Mouse (Mus musculus) CH12.LX (cell line): Measurements from ENCODE around the gene E030018B13Rik. TPM values are rescaled to one million over a fixed set of nuclear protein-coding genes. Genes with fewer than 3 reads are reported as not detected.

Source experiments
- DNase-seq: peaks from one replicate; pipeline ENCODE4 v3.0.0-alpha.2; 2013; ENCODE audit errors: extremely low read depth
- H3K27ac ChIP-seq: 2 replicates; pipeline ENCODE4 v1.5.1; 2012; ENCODE audit warnings: low read depth, mild to moderate bottlenecking, control low read depth, moderate library complexity; ENCODE audit not compliant: insufficient read depth
- H3K27me3 ChIP-seq: replicated peaks from 2 replicates; pipeline ENCODE3; 2012; ENCODE audit warnings: inconsistent platforms
- H3K36me3 ChIP-seq, 2 experiments: replicated peaks in 1 of 2; 2 replicates each; pipeline versions ENCODE3 to v1.6.1; 2012; ENCODE audit warnings: inconsistent platforms in 1 of 2, low read length in 1 of 2, mild to moderate bottlenecking in 1 of 2, mixed read lengths in 1 of 2, moderate library complexity in 1 of 2; ENCODE audit not compliant: control insufficient read depth in 1 of 2, insufficient read depth in 1 of 2
- H3K4me1 ChIP-seq, 2 experiments: 2 replicates each; pipeline ENCODE4 v1.6.1; 2012; ENCODE audit warnings: inconsistent platforms in 1 of 2, moderate library complexity in 1 of 2; ENCODE audit not compliant: insufficient read depth in 2 of 2, control insufficient read depth in 1 of 2
- H3K4me2 ChIP-seq: 2 replicates; pipeline ENCODE4 v1.6.1; 2012; ENCODE audit warnings: low read depth, mild to moderate bottlenecking, control low read depth; ENCODE audit not compliant: poor library complexity, insufficient read depth, severe bottlenecking
- H3K4me3 ChIP-seq, 3 experiments: fragments of 150-350 bp in 1 of 3; sonication (generic) in 1 of 3; replicated peaks in 1 of 3; 2 replicates each; pipeline versions ENCODE3 to v1.5.1; 2011 to 2012; ENCODE audit warnings: low read depth in 2 of 3, low read length in 2 of 3, mild to moderate bottlenecking in 2 of 3, moderate library complexity in 2 of 3, control low read depth in 1 of 3, improper control_type of control experiment in 1 of 3, inconsistent platforms in 1 of 3, mixed read lengths in 1 of 3; ENCODE audit not compliant: poor library complexity in 1 of 3
- H3K79me2 ChIP-seq: replicated peaks from 2 replicates; pipeline ENCODE4 v1.6.1; 2012; ENCODE audit warnings: mild to moderate bottlenecking, moderate library complexity; ENCODE audit not compliant: control insufficient read depth, poor library complexity, insufficient read depth, severe bottlenecking; ENCODE audit errors: extremely low read depth
- H3K9ac ChIP-seq: 2 replicates; pipeline ENCODE4 v1.6.1; 2012; ENCODE audit warnings: low read depth, mild to moderate bottlenecking, control low read depth, moderate library complexity; ENCODE audit not compliant: insufficient read depth
- H3K9me3 ChIP-seq: replicated peaks from 2 replicates; pipeline ENCODE3; 2012; ENCODE audit warnings: low read length, inconsistent platforms, mixed read lengths
- BHLHE40 ChIP-seq: IDR thresholded peaks from 2 replicates; pipeline ENCODE4 v1.6.1; 2011; ENCODE audit warnings: mild to moderate bottlenecking, low read depth, low read length, improper control_type of control experiment
- CTCF ChIP-seq, 2 experiments: IDR thresholded peaks in 1 of 2; conservative IDR thresholded peaks in 1 of 2; 2 replicates each; pipeline ENCODE4 v1.5.1; 2011 to 2012; ENCODE audit warnings: low read depth in 2 of 2, low read length in 2 of 2, improper control_type of control experiment in 1 of 2, inconsistent platforms in 1 of 2, mild to moderate bottlenecking in 1 of 2, moderate library complexity in 1 of 2
- E2F4 ChIP-seq: IDR thresholded peaks from 2 replicates; pipeline ENCODE4 v1.6.1; 2011; ENCODE audit warnings: low read depth, low read length, improper control_type of control experiment; ENCODE audit not compliant: insufficient replicate concordance
- ELF1 ChIP-seq: IDR thresholded peaks from 2 replicates; pipeline ENCODE4 v1.6.1; 2014; ENCODE audit warnings: low read depth, mild to moderate bottlenecking, inconsistent platforms, low read length, improper control_type of control experiment
- EP300 ChIP-seq: IDR thresholded peaks from 2 replicates; pipeline ENCODE4 v1.6.1; 2011; ENCODE audit warnings: low read length, improper control_type of control experiment
- ETS1 ChIP-seq: conservative IDR thresholded peaks from 2 replicates; pipeline ENCODE4 v1.6.1; 2012; ENCODE audit warnings: low read depth, mild to moderate bottlenecking, inconsistent platforms, low read length, improper control_type of control experiment, moderate library complexity
- IRF4 ChIP-seq: IDR thresholded peaks from 2 replicates; pipeline ENCODE4 v1.6.1; 2014; ENCODE audit warnings: low read depth, mild to moderate bottlenecking, inconsistent platforms, low read length, improper control_type of control experiment
- JUN ChIP-seq: IDR thresholded peaks from 2 replicates; pipeline ENCODE4 v1.6.1; 2011; ENCODE audit warnings: low read depth, mild to moderate bottlenecking, low read length, improper control_type of control experiment, moderate library complexity; ENCODE audit not compliant: insufficient read depth
- KAT2A ChIP-seq: IDR thresholded peaks from 2 replicates; pipeline ENCODE4 v1.6.1; 2012; ENCODE audit warnings: low read length, improper control_type of control experiment, inconsistent platforms; ENCODE audit not compliant: insufficient replicate concordance
- MAFK ChIP-seq: IDR thresholded peaks from 2 replicates; pipeline ENCODE4 v1.6.1; 2011; ENCODE audit warnings: low read length, improper control_type of control experiment; ENCODE audit not compliant: insufficient replicate concordance
- MAZ ChIP-seq: IDR thresholded peaks from 2 replicates; pipeline ENCODE4 v1.6.1; 2012; ENCODE audit warnings: low read depth, mild to moderate bottlenecking, inconsistent platforms, low read length, improper control_type of control experiment, moderate library complexity
- PAX5 ChIP-seq: IDR thresholded peaks from 2 replicates; pipeline ENCODE4 v1.6.1; 2012; ENCODE audit warnings: low read length, inconsistent platforms, mixed read lengths
- POLR2A ChIP-seq: IDR thresholded peaks from 2 replicates; pipeline ENCODE4 v1.6.1; 2011; ENCODE audit warnings: low read depth, mild to moderate bottlenecking, improper control_type of control experiment, low read length
- POLR2AphosphoS2 ChIP-seq: IDR thresholded peaks from 2 replicates; pipeline ENCODE4 v1.6.1; 2011; ENCODE audit warnings: low read depth, low read length, improper control_type of control experiment
- RAD21 ChIP-seq: IDR thresholded peaks from 2 replicates; pipeline ENCODE4 v1.6.1; 2011; ENCODE audit warnings: low read depth, mild to moderate bottlenecking, low read length, improper control_type of control experiment, moderate library complexity
- SIN3A ChIP-seq: IDR thresholded peaks from 2 replicates; pipeline ENCODE4 v1.6.1; 2012; ENCODE audit warnings: low read length, improper control_type of control experiment, inconsistent platforms
- SMC3 ChIP-seq: IDR thresholded peaks from 2 replicates; pipeline ENCODE4 v1.6.1; 2011; ENCODE audit warnings: low read depth, low read length, improper control_type of control experiment
- UBTF ChIP-seq: IDR thresholded peaks from 2 replicates; pipeline ENCODE4 v1.6.1; 2012; ENCODE audit warnings: low read depth, mild to moderate bottlenecking, inconsistent platforms, low read length, improper control_type of control experiment, moderate library complexity
- ZC3H11A ChIP-seq: IDR thresholded peaks from 2 replicates; pipeline ENCODE4 v1.6.1; 2012; ENCODE audit warnings: low read depth, mild to moderate bottlenecking, inconsistent platforms, low read length, improper control_type of control experiment
- ZNF384 ChIP-seq: IDR thresholded peaks from 2 replicates; pipeline ENCODE4 v1.6.1; 2012; ENCODE audit warnings: low read depth, low read length, improper control_type of control experiment, inconsistent platforms
- dilution Hi-C: fragments of 300-500 bp; cut with MboI; formaldehyde crosslinking; loops from 2 replicates; pipeline ENCODE4 v1.14.3; 2020; ENCODE audit warnings: low sequenced_read_pairs; ENCODE audit not compliant: extremely low pct_unique_long_range_greater_than_20kb, extremely low pct_ligation_motif_present
- in situ Hi-C: fragments of 300-500 bp; cut with MboI; formaldehyde crosslinking; loops from 3 replicates; pipeline ENCODE4 v1.14.3; 2019; ENCODE audit warnings: low sequenced_read_pairs, low pct_ligation_motif_present, low pct_unique_long_range_greater_than_20kb, mixed read lengths
- polyA plus RNA-seq: library from polyadenylated mRNA; unstranded; fragments of >175 nt; gene quantifications from 2 replicates; pipeline ENCODE4 v1.2.1, GENCODE M21; 2012; ENCODE audit warnings: low read depth; ENCODE audit not compliant: insufficient read length
- total RNA-seq, 2 experiments: library from RNA; depleted of rRNA; stranded (reverse); fragments of 300-350 nt in 1 of 2; fragments of >200 nt in 1 of 2; gene quantifications; 2 replicates each; pipeline ENCODE4 v1.2.3; 2012 to 2014

Gene E030018B13Rik
- total and polyA plus RNA-seq, 3 experiments: not detected

GRCm38 (mm10) chr7:63947514-63948487, 31.1 kb downstream of the E030018B13Rik start:
- dilution Hi-C loops: no loop called here

DNA sequence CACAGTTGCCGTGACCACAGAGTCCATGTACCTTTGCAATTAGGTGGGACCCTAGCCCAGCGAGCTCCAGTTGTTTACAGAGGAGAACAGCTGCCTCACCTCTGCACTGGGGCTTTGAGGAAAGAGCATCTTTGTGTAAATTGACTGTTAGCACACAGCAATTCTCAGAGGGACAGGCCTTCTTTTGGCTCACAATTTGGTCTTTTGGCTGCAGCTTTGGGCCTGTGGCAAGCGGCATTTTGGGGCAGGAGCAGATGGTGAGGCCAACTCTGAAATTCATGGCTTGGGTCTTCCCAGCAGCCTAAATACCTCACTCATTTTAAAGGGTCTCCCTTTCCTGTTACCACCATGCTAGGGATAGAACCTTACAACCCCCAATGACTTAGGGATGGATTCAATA, 32.5 kb downstream of the E030018B13Rik start:
- Histone ChIP-seq H3K79me2 (no peaks in the 10 kb centered on the region), H3K9me3 (no peaks in the 10 kb centered on the region), H3K27me3 (peaks cover 2% of the 10 kb centered on the region), H3K4me2 (no peak overlapping the region), H3K9ac (no peak overlapping the region), H3K27ac (no peak overlapping the region), H3K36me3 (no peaks in the 10 kb centered on the region), H3K4me3 (no peak overlapping the region), H3K4me1 (peaks cover 13 to 24% of the 10 kb centered on the region in 2 experiments)
- no peak for DNase-seq
- in situ Hi-C loops: no loop called here
- TF ChIP-seq JUN (no peak), SIN3A (no peak), SMC3 (no peak), BHLHE40 (no peak), MAFK (no peak)
- dilution Hi-C loops: no loop called here

More at GRCm38 (mm10) chr7:63947514-63948487, 31.1 kb downstream of the E030018B13Rik start:
- Histone ChIP-seq H3K27ac (no peak overlapping the region), H3K9me3 (no peaks in the 10 kb centered on the region), H3K36me3 (no peaks in the 10 kb centered on the region), H3K79me2 (no peaks in the 10 kb centered on the region), H3K27me3 (peaks cover 5% of the 10 kb centered on the region), H3K4me1 (peaks cover 13 to 23% of the 10 kb centered on the region in 2 experiments), H3K4me3 (no peak overlapping the region), H3K9ac (no peak overlapping the region), H3K4me2 (no peak overlapping the region)
- in situ Hi-C loops: no loop called here
- TF ChIP-seq BHLHE40 (no peak), SIN3A (no peak), POLR2AphosphoS2 (no peak), ELF1 (no peak), KAT2A (no peak), E2F4 (no peak), MAZ (no peak), UBTF (no peak), POLR2A (no peak), IRF4 (no peak), EP300 (no peak), SMC3 (no peak), PAX5 (no peak), ETS1 (no peak), JUN (no peak), ZNF384 (no peak), CTCF (conservative IDR thresholded peaks at IDR 0.05 in 1 of 2, IDR thresholded peaks at IDR 0.05 in 1 of 2; ENCODE audit: low read depth in 2 of 2, low read length in 2 of 2) (no peak), RAD21 (no peak), MAFK (no peak), ZC3H11A (no peak)
- DNase-seq: no peak
